ENCODE assay signal across 26 mouse cellular contexts in the genomic region with DNA sequence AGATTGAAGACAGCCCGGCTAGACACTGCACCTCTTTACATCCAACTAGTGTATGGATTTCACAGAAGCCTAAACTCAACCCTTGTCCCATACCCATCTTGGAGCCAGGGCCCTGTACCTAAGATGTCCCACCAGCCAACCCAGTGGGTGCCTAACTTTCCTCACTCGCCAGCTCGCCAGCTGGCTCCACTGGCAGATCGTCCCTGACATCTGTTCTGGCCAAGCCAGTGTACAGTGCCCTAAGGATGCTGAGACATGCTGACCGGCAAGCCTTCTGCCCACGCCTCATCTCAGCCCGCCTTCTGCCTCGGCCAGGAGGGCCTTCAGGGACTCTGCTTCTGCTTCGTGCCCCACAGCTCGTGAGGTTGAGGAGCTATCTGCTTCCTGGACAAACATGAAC.
"Had no signal": no experiment of that assay in that cellular context is flagged by ENCODE, and none has a peak within 500 bp of the region (broad histone marks: within the 10 kb centered on the region; RNA-seq: fewer than 3 reads in every experiment).

No protein-coding gene starts in this region.

- H3K9me3 ChIP-seq: heart, embryonic 10.5 days; heart, embryonic 12.5 days; hindbrain, embryonic 10.5 days; hindbrain, embryonic 12.5 days; intestine, embryonic 15.5 days; limb, embryonic 10.5 days; limb, embryonic 12.5 days; liver, embryonic 13.5 days; liver, embryonic 15.5 days had no signal

- H3K27ac ChIP-seq: gastrocnemius, adult 2 months; heart, embryonic 10.5 days; hindbrain, embryonic 10.5 days; hindbrain, embryonic 12.5 days; hindbrain, embryonic 14.5 days; intestine, embryonic 15.5 days; layer of hippocampus, adult 2 months; limb, embryonic 10.5 days; limb, embryonic 12.5 days; liver, embryonic 13.5 days; liver, embryonic 15.5 days had no signal

- ATAC-seq: inflammation-experienced regulatory T-cells, adult 6 months; intestine, embryonic 15.5 days; intestine, postnatal 0 days had no signal

- H3K4me1 ChIP-seq: hindbrain, embryonic 10.5 days; hindbrain, embryonic 12.5 days; intestine, embryonic 15.5 days; limb, embryonic 12.5 days had no signal

- H3K9ac ChIP-seq: heart, embryonic 12.5 days; hindbrain, embryonic 12.5 days; hindbrain, embryonic 14.5 days; intestine, embryonic 15.5 days; limb, embryonic 12.5 days; liver, embryonic 13.5 days; liver, embryonic 15.5 days had no signal

- H3K4me2 ChIP-seq: heart, embryonic 12.5 days; hindbrain, embryonic 12.5 days; hindbrain, embryonic 14.5 days; intestine, embryonic 15.5 days; limb, embryonic 12.5 days; liver, embryonic 11.5 days; liver, embryonic 13.5 days; liver, embryonic 15.5 days had no signal

- H3K4me3 ChIP-seq: gastrocnemius, adult 2 months; heart, embryonic 10.5 days; heart, embryonic 12.5 days; hindbrain, embryonic 10.5 days; hindbrain, embryonic 12.5 days; intestine, embryonic 15.5 days; layer of hippocampus, adult 2 months; limb, embryonic 10.5 days; limb, embryonic 12.5 days; liver, embryonic 13.5 days; liver, embryonic 15.5 days had no signal

- H3K27me3 ChIP-seq: heart, embryonic 12.5 days; hindbrain, embryonic 12.5 days; intestine, embryonic 15.5 days; limb, embryonic 12.5 days; liver, embryonic 13.5 days; liver, embryonic 15.5 days had no signal

- DNase-seq: gastrocnemius, adult 2 months; gastrocnemius, postnatal 10 days; gastrocnemius, postnatal 25 days; heart, adult 18-20 months; heart, postnatal 10 days; heart, postnatal 4 days; kidney, adult 18-20 months; kidney, adult 8-10 months; kidney, postnatal 10 days; kidney, postnatal 25 days; kidney, postnatal 4 days; liver; liver, embryonic 13.5 days had no signal
